Mouse (Mus musculus) kidney, adult 8-10 months (tissue): ENCODE data around the gene Laptm4a.
A peak's percentile ranks its signal among the peaks of the same experiment; 100 is the strongest.
"Not testable (repeated sequence)": the region's sequence is repeated elsewhere in the genome, so short reads cannot be mapped to it uniquely, and the experiment has no call there.

Experiments
- DNase-seq, 2 experiments: peaks; one replicate each; pipeline ENCODE4 v3.0.0; 2022

The Laptm4a gene

DNA sequence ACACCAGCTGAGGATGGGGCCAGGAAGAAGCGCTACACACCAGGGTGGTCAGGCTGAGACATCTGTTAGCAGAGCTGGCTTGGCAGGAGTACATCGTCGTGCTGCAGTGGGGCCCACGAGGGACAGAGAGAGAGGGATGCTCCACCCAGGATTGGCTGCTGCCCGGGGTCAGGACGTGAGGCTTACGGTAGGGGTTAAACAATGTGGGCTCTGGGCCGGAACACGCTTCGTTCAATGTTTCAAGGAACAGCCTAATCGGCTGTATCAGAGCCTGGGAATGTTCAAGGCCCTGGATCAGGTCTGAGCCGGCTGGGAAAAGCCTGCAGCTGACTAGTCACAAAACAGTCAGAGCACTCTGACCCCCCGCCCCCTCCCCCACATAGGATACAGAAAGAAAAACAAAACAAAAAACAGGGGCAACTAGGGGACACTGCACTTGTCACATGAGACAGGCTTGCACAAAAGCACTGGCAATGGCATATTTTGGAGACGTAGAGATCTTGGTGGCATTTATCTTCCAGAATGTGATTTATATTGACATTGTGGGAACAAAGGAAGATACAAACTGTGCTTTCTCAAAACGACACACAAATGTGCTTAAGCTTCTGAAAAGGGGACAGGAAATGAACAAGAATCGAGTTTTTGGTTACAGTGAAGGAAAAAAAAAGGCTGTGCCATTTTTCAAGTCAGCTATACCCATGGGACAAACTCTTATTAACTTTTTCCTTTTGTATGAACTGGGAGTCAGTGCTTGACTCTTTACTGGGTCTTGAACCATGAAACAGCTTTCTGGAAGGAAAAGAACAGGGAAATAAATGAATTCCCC, 8.4 kb upstream of the Laptm4a start:
- DNase-seq, result peak; percentile 34 to 48

GRCm38 (mm10) chr12:8913701-8914340, 7.6 kb upstream of the Laptm4a start:
- DNase-seq, result no peak

DNA sequence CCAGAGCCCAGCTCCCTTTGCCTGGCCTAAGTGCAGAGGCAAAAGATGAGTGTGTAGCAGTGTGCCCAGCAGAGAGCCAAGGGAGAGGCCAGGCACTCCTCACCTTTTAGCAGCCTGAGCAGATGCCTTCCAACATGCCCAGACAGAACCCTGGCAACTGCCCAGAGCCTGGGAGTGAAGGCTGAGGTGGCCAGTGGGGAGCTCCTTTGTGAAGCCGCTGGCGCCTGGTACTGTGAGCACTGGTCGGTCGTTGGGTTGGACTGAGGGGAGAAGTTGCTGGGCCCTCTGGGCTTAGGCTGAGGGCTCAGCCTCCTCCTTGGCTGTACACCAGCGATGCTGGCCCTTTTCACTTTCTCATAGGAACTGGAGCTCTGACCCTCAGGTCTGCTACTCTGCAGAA, 5.1 kb upstream of the Laptm4a start:
- DNase-seq, result peak; percentile 27 to 31

DNA sequence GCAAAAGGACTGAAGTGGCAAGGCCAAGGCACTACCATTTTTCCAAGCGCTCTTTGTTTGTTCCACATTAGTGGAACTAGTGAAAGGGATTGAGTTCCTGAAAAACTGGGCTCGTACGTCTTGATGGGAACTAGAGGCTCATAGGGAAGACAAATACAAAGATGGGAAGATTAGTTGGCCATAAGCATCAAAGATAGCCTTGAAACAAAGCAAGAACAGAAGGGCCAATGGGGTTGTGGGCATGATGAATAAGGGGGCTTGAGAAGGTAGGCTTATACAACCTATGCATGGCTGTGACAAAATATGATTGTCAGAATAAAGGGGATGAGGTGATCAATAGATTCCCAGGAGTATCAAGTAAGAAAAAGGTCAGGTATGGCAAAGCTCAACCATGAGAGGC, 2.2 kb upstream of the Laptm4a start:
- DNase-seq, result no peak

GRCm38 (mm10) chr12:8920996-8921393, 469 bp upstream of the Laptm4a start:
- DNase-seq, result no peak

DNA sequence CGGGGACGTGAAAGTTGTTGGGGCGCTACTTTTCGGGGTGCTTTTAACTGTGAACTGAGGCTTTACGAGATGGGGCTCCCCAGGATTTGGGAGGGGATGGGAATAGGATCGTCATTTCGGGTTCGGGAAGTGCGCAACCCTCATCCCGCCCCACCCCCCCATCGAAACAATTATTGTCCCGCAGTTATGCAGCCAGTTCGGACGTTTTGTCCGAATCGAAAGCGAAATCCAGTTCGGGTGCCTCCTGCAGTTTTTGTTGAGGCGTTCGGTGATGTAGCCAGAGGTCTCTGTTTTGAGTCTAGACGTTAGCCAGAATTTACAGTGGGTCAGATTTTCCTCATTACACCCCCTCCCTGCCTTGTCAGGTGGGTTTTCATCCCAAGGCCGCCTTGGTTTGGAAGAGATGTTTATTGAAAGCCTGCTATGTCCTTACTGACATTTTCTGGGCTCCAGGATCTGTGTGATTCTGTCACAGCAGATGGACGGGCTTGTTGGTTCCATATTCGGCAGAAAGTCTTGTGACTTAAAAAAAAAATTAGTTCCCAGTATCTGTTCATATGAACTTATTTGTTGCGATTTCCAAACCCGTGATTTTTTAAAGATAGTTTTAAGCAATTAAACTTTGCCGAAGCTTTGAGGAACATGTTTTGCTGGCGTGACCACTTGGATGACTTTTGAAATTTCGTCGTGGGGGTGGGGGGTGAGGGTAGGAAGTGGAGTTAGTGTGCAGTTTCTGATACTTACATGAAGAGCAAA, 1.1 kb downstream of the Laptm4a start:
- DNase-seq, result peak in 1 of 2 experiments; percentile 45

GRCm38 (mm10) chr12:8923125-8923410, 1.6 kb downstream of the Laptm4a start:
- DNase-seq, result no peak

DNA sequence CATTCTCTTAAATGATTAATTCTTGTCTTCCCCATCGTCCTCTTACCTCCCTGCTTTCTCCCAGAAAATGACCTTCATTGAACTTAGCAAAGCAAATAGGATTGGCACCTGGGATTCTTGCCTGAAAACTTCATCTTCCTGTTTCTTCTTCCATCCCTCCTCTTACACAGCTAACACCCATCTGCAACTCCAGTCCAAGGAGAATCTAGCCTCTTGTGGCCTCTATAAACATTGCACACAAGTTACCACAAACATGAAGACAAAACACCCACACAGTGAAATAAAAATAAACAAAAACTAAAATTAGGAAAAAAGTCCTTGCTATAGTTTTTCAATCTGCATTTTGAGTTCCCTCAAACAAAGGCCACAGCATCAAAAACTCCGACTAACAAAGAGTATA, 2.1 kb downstream of the Laptm4a start:
- DNase-seq, result no peak

DNA sequence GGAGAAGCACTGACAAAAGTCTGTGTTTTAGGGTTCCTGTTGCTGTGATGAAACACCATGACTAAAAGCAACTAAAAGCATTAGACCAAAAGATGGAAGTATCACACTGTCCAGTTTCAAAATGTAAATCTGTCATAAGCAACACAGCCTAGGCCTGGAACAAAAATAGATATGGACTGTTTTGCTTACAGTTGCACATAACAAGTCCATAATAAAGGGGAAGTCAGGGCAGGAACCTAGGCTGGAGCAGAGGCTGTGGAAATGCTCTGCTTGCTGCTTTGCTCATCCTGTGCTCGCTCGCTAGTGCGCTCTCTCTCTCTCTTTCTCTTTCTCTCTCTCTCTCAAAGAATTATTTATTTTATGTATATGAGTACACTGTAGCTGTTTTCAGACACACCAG, 6.2 kb downstream of the Laptm4a start:
- no peak for DNase-seq

GRCm38 (mm10) chr12:8928766-8929165, 7.3 kb downstream of the Laptm4a start:
- no peak for DNase-seq

- DNase-seq, result no peak
Measured at GRCm38 (mm10) chr12:8931083-8931482, 9.6 kb downstream of the Laptm4a start.

DNA sequence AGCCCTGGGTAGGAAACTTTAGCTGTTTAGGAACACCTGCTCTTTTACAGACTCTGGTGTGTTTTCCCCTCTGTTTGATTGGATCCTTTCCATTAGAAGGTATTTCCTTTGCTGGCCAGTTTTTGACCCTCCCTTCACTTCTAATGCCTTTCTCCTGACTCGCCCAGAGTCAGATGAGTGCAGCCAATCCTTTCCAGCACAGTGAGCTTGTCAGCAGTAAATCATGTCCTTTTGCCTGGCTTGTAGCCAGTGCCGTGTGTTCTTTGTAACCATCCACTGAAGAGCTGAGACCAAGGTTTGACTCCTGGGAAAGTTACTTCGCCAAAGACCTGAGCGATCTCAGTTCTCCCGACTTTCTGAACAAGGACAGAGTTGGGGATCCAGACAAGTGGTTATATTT, 13.9 kb downstream of the Laptm4a start:
- DNase-seq, result peak; percentile 88 to 89

- DNase-seq, result not testable (repeated sequence)
Measured at GRCm38 (mm10) chr12:8936210-8936609, 14.7 kb downstream of the Laptm4a start.

GRCm38 (mm10) chr12:8939490-8939889, 18.0 kb downstream of the Laptm4a start:
- DNase-seq, result no peak

DNA sequence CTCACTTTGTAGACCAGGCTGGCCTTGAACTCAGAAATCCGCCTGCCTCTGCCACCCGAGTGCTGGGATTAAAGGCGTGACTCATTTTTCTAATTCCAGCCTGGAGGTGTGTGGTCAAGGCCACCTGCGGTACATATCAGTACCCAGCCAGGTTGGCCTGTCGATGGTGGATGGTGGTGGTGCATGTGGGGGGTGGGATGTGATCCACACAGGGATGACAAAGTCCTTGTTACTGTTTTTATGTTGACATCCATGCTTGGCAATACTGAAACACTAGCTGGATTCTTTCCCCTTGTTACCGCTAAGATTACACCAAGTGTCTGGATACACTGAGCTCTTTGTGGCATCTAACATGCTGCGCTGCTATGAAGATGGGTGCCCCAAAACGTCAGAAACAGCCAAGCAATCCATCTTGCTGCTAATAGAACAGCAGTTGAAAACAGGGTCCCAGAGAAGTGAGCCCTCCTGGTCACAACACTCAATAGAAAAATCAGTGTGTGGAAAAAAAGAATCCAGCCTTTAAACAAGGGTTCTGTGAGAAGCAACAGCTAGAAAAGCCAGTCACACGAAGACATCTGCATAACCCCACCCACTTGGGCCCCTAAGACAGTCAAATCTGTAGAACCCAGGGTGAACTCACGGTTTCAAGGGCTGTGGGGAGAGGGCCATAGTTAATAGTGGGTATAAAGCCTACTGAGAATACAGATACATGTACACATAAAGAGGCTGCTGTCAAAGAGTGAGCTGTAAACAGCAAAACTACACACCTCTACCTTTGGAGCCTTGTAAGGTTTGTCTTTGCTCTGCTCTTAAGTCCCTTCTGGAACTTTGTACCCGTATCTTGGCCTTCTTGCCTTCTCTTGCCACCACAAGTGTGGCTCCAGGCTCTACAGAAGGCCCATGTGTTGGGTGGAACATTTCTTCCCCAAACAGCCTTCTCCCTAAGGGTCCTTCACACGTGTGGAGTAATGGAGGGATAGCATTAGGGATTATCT, 18.8 kb downstream of the Laptm4a start:
- no peak for DNase-seq

DNA sequence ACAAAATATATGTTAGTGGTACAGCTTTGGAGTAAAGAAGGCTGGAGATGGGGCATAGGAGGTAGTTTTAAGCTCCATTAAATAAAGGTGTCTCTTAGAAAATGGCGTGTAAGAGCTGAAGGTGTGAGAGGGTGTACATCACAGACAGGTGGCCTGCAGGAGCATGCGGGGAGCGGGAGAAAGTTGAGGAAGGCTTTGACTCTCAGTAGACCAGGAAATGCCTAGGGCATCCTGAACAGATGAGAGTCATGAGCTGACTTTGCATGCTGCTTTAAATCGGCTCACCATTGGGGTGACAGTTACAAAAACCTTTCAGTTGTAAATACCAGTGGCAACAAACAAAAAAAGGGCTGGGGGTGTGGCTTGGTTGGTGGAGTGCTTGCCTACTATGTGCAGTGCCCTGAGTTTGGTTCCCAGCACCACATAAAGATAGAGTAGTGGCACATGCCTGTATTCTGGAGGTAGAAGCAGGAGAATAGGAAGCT, 19.7 kb downstream of the Laptm4a start:
- DNase-seq, result no peak

- no peak for DNase-seq
Measured at GRCm38 (mm10) chr12:8941699-8942392, 20.4 kb downstream of the Laptm4a start.

- DNase-seq, result no peak
Measured at GRCm38 (mm10) chr12:8947163-8947562, 25.7 kb downstream of the Laptm4a start.

DNA sequence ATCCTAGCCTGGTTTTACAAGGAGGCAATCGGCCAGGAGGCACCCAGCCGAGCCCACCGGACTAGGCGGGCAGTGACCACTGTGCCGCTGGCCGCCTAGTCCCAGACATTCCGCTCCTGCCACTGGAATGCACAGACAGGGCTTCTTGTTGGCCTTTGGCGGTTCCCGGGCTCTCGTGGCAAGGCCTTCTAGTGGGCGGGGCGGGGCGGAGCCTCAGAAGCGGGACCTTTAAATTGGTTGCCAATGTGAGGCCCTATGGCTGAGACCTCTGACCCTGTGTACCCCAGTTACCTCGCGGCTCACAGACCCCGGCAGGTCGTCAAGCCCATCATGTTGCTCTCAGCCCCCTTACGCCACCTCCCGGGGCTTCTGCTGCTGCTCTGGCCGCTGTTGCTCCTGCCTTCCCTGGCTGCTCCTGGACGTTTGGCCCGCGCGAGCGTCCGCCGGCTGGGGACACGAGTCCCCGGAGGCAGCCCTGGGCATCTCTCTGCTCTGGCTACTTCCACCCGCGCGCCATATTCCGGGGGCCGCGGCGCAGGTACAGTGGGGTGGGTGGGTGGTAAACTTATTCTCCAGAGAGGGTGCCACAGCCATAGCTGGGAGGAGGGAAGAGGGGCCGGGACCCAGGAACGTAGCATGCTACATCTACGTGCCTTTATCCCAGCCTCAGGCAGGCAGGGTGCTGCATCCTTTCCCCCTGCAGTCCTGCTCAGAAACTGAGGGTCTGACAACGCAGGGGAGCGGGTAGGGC, 26.4 kb downstream of the Laptm4a start, which contains the start of gene Matn3:
Gene Matn3, plus strand, starts transcription at position 216 of the 751 bp plus-strand sequence.
- DNase-seq, result peak; percentile 74 to 85

DNA sequence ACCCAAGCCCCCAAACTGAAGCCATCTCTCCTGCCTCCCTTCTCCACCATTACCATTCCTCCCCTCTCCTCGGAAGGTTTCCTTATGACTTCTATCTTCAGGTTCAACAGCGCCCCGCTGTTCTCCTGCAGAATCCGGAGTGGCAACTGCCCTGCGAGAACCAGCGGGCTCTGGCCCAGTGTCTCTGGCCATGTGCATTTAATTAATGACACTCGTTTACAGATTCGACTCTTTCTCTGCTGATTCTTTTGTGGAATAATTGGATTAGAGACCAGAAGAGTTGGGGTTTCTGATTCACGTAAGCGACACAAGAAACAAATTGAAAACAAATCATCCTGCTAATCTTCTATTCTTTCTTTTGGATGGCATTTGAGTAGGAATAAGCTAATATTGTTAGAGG, 31.7 kb downstream of the Laptm4a start:
- no peak for DNase-seq

DNA sequence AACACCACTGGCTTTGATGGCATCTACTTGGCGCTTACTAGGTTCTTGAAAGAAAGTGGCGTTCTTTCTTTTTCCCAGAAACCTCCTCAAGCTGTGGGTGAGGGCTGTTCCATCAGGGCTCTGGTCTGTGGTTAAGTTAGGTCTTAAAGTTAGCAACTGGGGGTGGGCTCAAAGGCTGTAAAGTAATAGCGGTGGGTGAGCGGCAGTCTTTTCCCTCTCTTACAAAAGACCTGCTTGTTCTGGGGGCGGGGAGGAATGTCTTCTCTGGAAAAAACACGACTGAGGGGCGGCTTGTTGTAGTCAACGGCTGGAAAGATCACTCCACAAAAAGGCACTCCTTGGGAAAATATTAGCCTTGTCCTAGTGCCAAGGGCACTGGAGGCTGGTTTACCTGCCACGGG, 32.7 kb downstream of the Laptm4a start:
- DNase-seq, result no peak
